Mouse (Mus musculus): ENCODE results near the gene Igsf9. TPM values are rescaled to one million over a fixed set of nuclear protein-coding genes. Genes with fewer than 3 reads are reported as not detected.

The Igsf9 gene
- polyA plus RNA-seq, 1 experiment from 2014 or later, result 2.5 TPM

- H3K27ac ChIP-seq (ENCODE audit: low read length), result no peak overlapping the region
- peaks cover 5% of the 10 kb centered on the region; the same call in 1 of the 2 replicates for H3K4me1 ChIP-seq (ENCODE audit: control insufficient read depth, low read depth, low read length)
- H3K9ac ChIP-seq (ENCODE audit: low read depth, low read length), result no peak overlapping the region
- 48% methylated on average over 4 of the region's 4 CpGs for WGBS (ENCODE audit: insufficient replicate concordance)
- peaks cover 13% of the 10 kb centered on the region for H3K27me3 ChIP-seq (ENCODE audit: control insufficient read depth, insufficient read depth, low read depth, low read length)
- no peaks in the 10 kb centered on the region for H3K9me3 ChIP-seq (replicated peaks; ENCODE audit: control insufficient read depth, low read length)
- H3K4me3 ChIP-seq (ENCODE audit: low read depth, low read length), result no peak overlapping the region
- H3K4me2 ChIP-seq (ENCODE audit: low read depth, low read length), result no peak overlapping the region
- ATAC-seq (ENCODE audit: low read depth), result no peak
- H3K36me3 ChIP-seq (ENCODE audit: control insufficient read depth, insufficient read depth), result no peaks in the 10 kb centered on the region
Observed at GRCm38 (mm10) chr1:172486236-172486635, 4.6 kb downstream of the Igsf9 start.

GRCm38 (mm10) chr1:172486651-172487050 is 5.1 kb downstream of the Igsf9 start:
- no peak for ATAC-seq (ENCODE audit: low read depth)
- Histone ChIP-seq H3K36me3 (ENCODE audit: control insufficient read depth, insufficient read depth) (no peaks in the 10 kb centered on the region), H3K4me3 (ENCODE audit: low read depth, low read length) (no peak overlapping the region), H3K4me1 (ENCODE audit: control insufficient read depth, low read depth, low read length) (peaks cover 5% of the 10 kb centered on the region; the same call in 1 of the 2 replicates), H3K4me2 (ENCODE audit: low read depth, low read length) (no peak overlapping the region), H3K27ac (ENCODE audit: low read length) (no peak overlapping the region), H3K9ac (ENCODE audit: low read depth, low read length) (no peak overlapping the region), H3K9me3 (replicated peaks; ENCODE audit: control insufficient read depth, low read length) (no peaks in the 10 kb centered on the region), H3K27me3 (ENCODE audit: control insufficient read depth, insufficient read depth, low read depth, low read length) (peaks cover 10% of the 10 kb centered on the region)
- 56% methylated on average over 5 of the region's 5 CpGs for WGBS (ENCODE audit: insufficient replicate concordance)

- WGBS (ENCODE audit: insufficient replicate concordance), result 56% methylated on average over 4 of the region's 4 CpGs
- no peaks in the 10 kb centered on the region for H3K36me3 ChIP-seq (ENCODE audit: control insufficient read depth, insufficient read depth)
- no peak overlapping the region for H3K9ac ChIP-seq (ENCODE audit: low read depth, low read length)
- no peaks in the 10 kb centered on the region for H3K9me3 ChIP-seq (replicated peaks; ENCODE audit: control insufficient read depth, low read length)
- H3K4me1 ChIP-seq (ENCODE audit: control insufficient read depth, low read depth, low read length), result peaks cover 3% of the 10 kb centered on the region; the same call in 1 of the 2 replicates
- no peak overlapping the region for H3K27ac ChIP-seq (ENCODE audit: low read length)
- no peak overlapping the region for H3K4me2 ChIP-seq (ENCODE audit: low read depth, low read length)
- ATAC-seq (ENCODE audit: low read depth), result no peak
- H3K4me3 ChIP-seq (ENCODE audit: low read depth, low read length), result no peak overlapping the region
- no peaks in the 10 kb centered on the region for H3K27me3 ChIP-seq (ENCODE audit: control insufficient read depth, insufficient read depth, low read depth, low read length)
Observed at GRCm38 (mm10) chr1:172487859-172488258, 6.3 kb downstream of the Igsf9 start.

- WGBS (ENCODE audit: insufficient replicate concordance), result 58% methylated on average over 7 of the region's 7 CpGs
- Histone ChIP-seq H3K4me1 (ENCODE audit: control insufficient read depth, low read depth, low read length) (peaks cover 3% of the 10 kb centered on the region; the same call in 1 of the 2 replicates), H3K36me3 (ENCODE audit: control insufficient read depth, insufficient read depth) (no peaks in the 10 kb centered on the region), H3K9me3 (replicated peaks; ENCODE audit: control insufficient read depth, low read length) (no peaks in the 10 kb centered on the region), H3K9ac (ENCODE audit: low read depth, low read length) (no peak overlapping the region), H3K27ac (ENCODE audit: low read length) (no peak overlapping the region), H3K4me3 (ENCODE audit: low read depth, low read length) (no peak overlapping the region), H3K27me3 (ENCODE audit: control insufficient read depth, insufficient read depth, low read depth, low read length) (no peaks in the 10 kb centered on the region), H3K4me2 (ENCODE audit: low read depth, low read length) (no peak overlapping the region)
- ATAC-seq (ENCODE audit: low read depth), result no peak
Observed at GRCm38 (mm10) chr1:172488831-172489230, 7.2 kb downstream of the Igsf9 start.

GRCm38 (mm10) chr1:172489585-172490250 is 8.1 kb downstream of the Igsf9 start:
- Histone ChIP-seq H3K27ac (ENCODE audit: low read length) (no peak overlapping the region), H3K27me3 (ENCODE audit: control insufficient read depth, insufficient read depth, low read depth, low read length) (no peaks in the 10 kb centered on the region), H3K4me3 (ENCODE audit: low read depth, low read length) (no peak overlapping the region), H3K36me3 (ENCODE audit: control insufficient read depth, insufficient read depth) (no peaks in the 10 kb centered on the region), H3K4me1 (ENCODE audit: control insufficient read depth, low read depth, low read length) (peaks cover 3% of the 10 kb centered on the region; the same call in 1 of the 2 replicates), H3K9ac (ENCODE audit: low read depth, low read length) (no peak overlapping the region), H3K4me2 (ENCODE audit: low read depth, low read length) (no peak overlapping the region; the same call in 1 of the 2 replicates), H3K9me3 (replicated peaks; ENCODE audit: control insufficient read depth, low read length) (no peaks in the 10 kb centered on the region)
- 43% methylated on average over 12 of the region's 12 CpGs for WGBS (ENCODE audit: insufficient replicate concordance)
- 0 out of 2 replicates have a peak, but pooled peaks have one; percentile 3 for ATAC-seq (ENCODE audit: low read depth)

GRCm38 (mm10) chr1:172490261-172490661 is 8.7 kb downstream of the Igsf9 start:
- Histone ChIP-seq H3K4me3 (ENCODE audit: low read depth, low read length) (peak overlapping the region; percentile 7; the same call in 1 of the 2 replicates), H3K27ac (ENCODE audit: low read length) (no peak overlapping the region), H3K27me3 (ENCODE audit: control insufficient read depth, insufficient read depth, low read depth, low read length) (no peaks in the 10 kb centered on the region), H3K9me3 (replicated peaks; ENCODE audit: control insufficient read depth, low read length) (no peaks in the 10 kb centered on the region), H3K4me1 (ENCODE audit: control insufficient read depth, low read depth, low read length) (peaks cover 3% of the 10 kb centered on the region; the same call in 1 of the 2 replicates), H3K36me3 (ENCODE audit: control insufficient read depth, insufficient read depth) (no peaks in the 10 kb centered on the region), H3K9ac (ENCODE audit: low read depth, low read length) (no peak overlapping the region), H3K4me2 (ENCODE audit: low read depth, low read length) (peak overlapping the region; percentile 34)
- 12% methylated on average over 10 of the region's 10 CpGs for WGBS (ENCODE audit: insufficient replicate concordance)
- ATAC-seq (ENCODE audit: low read depth), result peak; percentile 23

DNA sequence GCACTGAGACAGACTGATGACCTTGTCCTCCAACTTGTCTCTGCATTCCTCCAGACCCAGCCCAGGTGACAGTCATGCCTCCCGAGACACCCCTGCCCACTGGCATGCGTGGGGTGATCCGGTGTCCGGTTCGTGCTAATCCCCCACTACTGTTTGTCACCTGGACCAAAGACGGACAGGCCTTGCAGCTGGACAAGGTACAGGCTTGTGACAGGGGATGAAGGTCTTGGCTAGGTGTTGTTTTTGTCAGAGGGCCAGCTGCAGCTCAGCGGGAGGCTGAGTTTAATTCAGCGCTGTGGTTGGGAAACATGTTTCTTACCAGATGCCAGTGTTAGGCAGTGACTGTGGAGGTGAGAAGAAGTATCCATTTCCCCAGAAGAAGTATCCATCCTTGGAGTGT is 10.5 kb downstream of the Igsf9 start:
- no peak overlapping the region for H3K27ac ChIP-seq (ENCODE audit: low read length)
- H3K9me3 ChIP-seq (replicated peaks; ENCODE audit: control insufficient read depth, low read length), result no peaks in the 10 kb centered on the region
- H3K4me3 ChIP-seq (ENCODE audit: low read depth, low read length), result no peak overlapping the region
- H3K4me2 ChIP-seq (ENCODE audit: low read depth, low read length), result no peak overlapping the region
- no peaks in the 10 kb centered on the region for H3K27me3 ChIP-seq (ENCODE audit: control insufficient read depth, insufficient read depth, low read depth, low read length)
- ATAC-seq (ENCODE audit: low read depth), result no peak
- H3K9ac ChIP-seq (ENCODE audit: low read depth, low read length), result no peak overlapping the region
- 77% methylated on average over 8 of the region's 8 CpGs for WGBS (ENCODE audit: insufficient replicate concordance)
- no peaks in the 10 kb centered on the region for H3K36me3 ChIP-seq (ENCODE audit: control insufficient read depth, insufficient read depth)
- peaks cover 3% of the 10 kb centered on the region; the same call in 1 of the 2 replicates for H3K4me1 ChIP-seq (ENCODE audit: control insufficient read depth, low read depth, low read length)

DNA sequence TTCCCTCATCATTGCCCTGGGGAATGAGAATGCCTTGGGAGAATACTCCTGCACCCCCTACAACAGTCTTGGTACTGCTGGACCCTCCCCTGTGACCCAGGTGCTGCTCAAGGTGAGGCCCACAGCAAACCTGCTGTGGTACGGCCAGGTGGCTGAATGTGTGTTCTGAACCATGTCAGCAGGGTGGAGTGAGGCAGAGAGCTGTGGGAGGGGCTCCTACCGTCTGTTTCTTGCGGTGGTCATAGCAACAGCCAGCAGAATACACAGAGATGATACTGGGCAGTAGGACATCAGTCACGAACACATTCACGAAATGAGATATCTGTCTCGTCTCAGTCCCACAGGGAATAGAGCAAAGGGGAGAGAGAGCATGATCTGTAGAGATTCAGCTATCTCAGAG is 11.9 kb downstream of the Igsf9 start:
- no peaks in the 10 kb centered on the region for H3K9me3 ChIP-seq (replicated peaks; ENCODE audit: control insufficient read depth, low read length)
- no peak overlapping the region for H3K9ac ChIP-seq (ENCODE audit: low read depth, low read length)
- peaks cover 3% of the 10 kb centered on the region; the same call in 1 of the 2 replicates for H3K4me1 ChIP-seq (ENCODE audit: control insufficient read depth, low read depth, low read length)
- ATAC-seq (ENCODE audit: low read depth), result no peak
- no peaks in the 10 kb centered on the region for H3K36me3 ChIP-seq (ENCODE audit: control insufficient read depth, insufficient read depth)
- H3K4me3 ChIP-seq (ENCODE audit: low read depth, low read length), result no peak overlapping the region
- H3K27ac ChIP-seq (ENCODE audit: low read length), result no peak overlapping the region
- 33% methylated on average over 6 of the region's 6 CpGs for WGBS (ENCODE audit: insufficient replicate concordance)
- no peaks in the 10 kb centered on the region for H3K27me3 ChIP-seq (ENCODE audit: control insufficient read depth, insufficient read depth, low read depth, low read length)
- no peak overlapping the region for H3K4me2 ChIP-seq (ENCODE audit: low read depth, low read length)

- H3K4me1 ChIP-seq (ENCODE audit: control insufficient read depth, low read depth, low read length), result peaks cover 6% of the 10 kb centered on the region; the same call in 1 of the 2 replicates
- H3K27ac ChIP-seq (ENCODE audit: low read length), result no peak overlapping the region
- no peak overlapping the region for H3K9ac ChIP-seq (ENCODE audit: low read depth, low read length)
- H3K4me2 ChIP-seq (ENCODE audit: low read depth, low read length), result no peak overlapping the region
- H3K4me3 ChIP-seq (ENCODE audit: low read depth, low read length), result no peak overlapping the region
- H3K36me3 ChIP-seq (ENCODE audit: control insufficient read depth, insufficient read depth), result no peaks in the 10 kb centered on the region
- peaks cover 3% of the 10 kb centered on the region for H3K27me3 ChIP-seq (ENCODE audit: control insufficient read depth, insufficient read depth, low read depth, low read length)
- no peak for ATAC-seq (ENCODE audit: low read depth)
- H3K9me3 ChIP-seq (replicated peaks; ENCODE audit: control insufficient read depth, low read length), result no peaks in the 10 kb centered on the region
- WGBS (ENCODE audit: insufficient replicate concordance), result 75% methylated on average over 17 of the region's 17 CpGs
Observed at GRCm38 (mm10) chr1:172496030-172496429, 14.4 kb downstream of the Igsf9 start.

All from liver, embryonic 16.5 days (tissue).